Mouse (Mus musculus): ENCODE results near the gene Epb42. TPM values are rescaled to one million over a fixed set of nuclear protein-coding genes. Genes with fewer than 3 reads are reported as not detected.
A peak's percentile ranks its signal among the peaks of the same experiment; 100 is the strongest.

Gene Epb42
- polyA plus RNA-seq, 1 experiment = 37.1 TPM

- 92% methylated on average over 4 of the region's 4 CpGs for WGBS
- DNase-seq (ENCODE audit: low read depth in 1 of 2, low spot score in 2 of 2) = no peak
- peaks cover 2% of the 10 kb centered on the region for H3K4me1 ChIP-seq (ENCODE audit: control insufficient read depth, insufficient read depth, insufficient read length)
Measured at GRCm38 (mm10) chr2:120971766-120972165, 65.1 kb downstream of the Epb42 start.

DNA sequence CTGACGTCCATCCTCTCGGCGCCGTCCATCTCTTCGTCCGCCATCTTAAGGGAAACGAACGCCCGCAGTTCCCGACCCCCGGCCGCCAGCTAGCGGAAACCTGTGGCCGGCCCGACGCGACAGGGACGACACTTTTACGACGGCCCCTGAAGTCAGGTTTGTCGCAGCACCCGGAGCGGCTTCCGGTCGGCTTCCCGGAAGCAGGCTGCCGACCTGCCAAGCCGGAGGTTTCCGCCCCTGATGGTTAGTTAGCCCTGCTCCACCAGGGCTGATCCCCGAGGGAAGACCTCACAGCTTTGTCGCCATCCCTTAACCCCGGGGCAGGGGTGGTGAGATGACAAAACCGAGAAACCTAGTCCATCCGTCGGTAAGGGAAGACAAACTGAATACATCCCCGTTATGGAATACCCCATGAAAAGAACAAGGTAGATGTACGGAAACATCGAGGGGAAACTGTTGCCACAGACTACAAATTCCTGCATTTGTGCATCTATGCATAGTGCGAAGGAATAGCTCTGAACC is 66.3 kb downstream of the Epb42 start, which contains the start of gene Ubr1:
Ubr1 (minus strand) TSS at position 157 of the 522 bp plus-strand sequence.
- DNase-seq (ENCODE audit: low read depth in 1 of 2, low spot score in 2 of 2) = peak; percentile 76 to 87
- H3K27ac ChIP-seq (ENCODE audit: insufficient read depth, low read length) = peak within 1 kb of the TSS; percentile 90
- under 1% methylated on average over 39 of the region's 39 CpGs for WGBS

More at GRCm38 (mm10) chr2:120971766-120972165, 65.1 kb downstream of the Epb42 start:
- Histone ChIP-seq H3K27me3 (ENCODE audit: control insufficient read depth, insufficient read depth, low read length) (no peaks in the 10 kb centered on the region), H3K4me3 (ENCODE audit: extremely low read depth, insufficient read depth, insufficient read length) (no peak overlapping the region), H3K27ac (ENCODE audit: insufficient read depth, low read length) (no peak overlapping the region), H3K36me3 (ENCODE audit: control insufficient read depth, insufficient read depth, low read length) (no peaks in the 10 kb centered on the region)
- TF ChIP-seq CTCF (IDR thresholded peaks at IDR 0.05; ENCODE audit: extremely low read depth, insufficient read depth, insufficient read length, insufficient replicate concordance) (no peak), POLR2A (IDR thresholded peaks at IDR 0.05; ENCODE audit: low read depth, low read length) (no peak)

GRCm38 (mm10) chr2:120970045-120970539 is 66.8 kb downstream of the Epb42 start:
- peaks cover 2% of the 10 kb centered on the region for H3K4me1 ChIP-seq (ENCODE audit: control insufficient read depth, insufficient read depth, insufficient read length)
- 2% methylated on average over 23 of the region's 23 CpGs for WGBS
- no peaks in the 10 kb centered on the region for H3K27me3 ChIP-seq (ENCODE audit: control insufficient read depth, insufficient read depth, low read length)
- peak overlapping the region; percentile 90 for H3K27ac ChIP-seq (ENCODE audit: insufficient read depth, low read length)
- no peaks in the 10 kb centered on the region for H3K36me3 ChIP-seq (ENCODE audit: control insufficient read depth, insufficient read depth, low read length)
- peak overlapping the region; percentile 98 for H3K4me3 ChIP-seq (ENCODE audit: extremely low read depth, insufficient read depth, insufficient read length)
- TF ChIP-seq CTCF (IDR thresholded peaks at IDR 0.05; ENCODE audit: extremely low read depth, insufficient read depth, insufficient read length, insufficient replicate concordance) = no peak
- TF ChIP-seq POLR2A (IDR thresholded peaks at IDR 0.05; ENCODE audit: low read depth, low read length) = no peak
- DNase-seq (ENCODE audit: low read depth in 1 of 2, low spot score in 2 of 2) = no peak

More for the DNA sequence above, 66.3 kb downstream of the Epb42 start, which contains the start of gene Ubr1:
- peak within 1 kb of the TSS; percentile 98 for H3K4me3 ChIP-seq (ENCODE audit: extremely low read depth, insufficient read depth, insufficient read length)
- H3K27me3 ChIP-seq (ENCODE audit: control insufficient read depth, insufficient read depth, low read length) = no peaks in the 10 kb centered on the region
- H3K36me3 ChIP-seq (ENCODE audit: control insufficient read depth, insufficient read depth, low read length) = no peaks in the 10 kb centered on the region
- TF ChIP-seq CTCF (IDR thresholded peaks at IDR 0.05; ENCODE audit: extremely low read depth, insufficient read depth, insufficient read length, insufficient replicate concordance) (no peak), POLR2A (IDR thresholded peaks at IDR 0.05; ENCODE audit: low read depth, low read length) (peak; percentile 92)
- H3K4me1 ChIP-seq (ENCODE audit: control insufficient read depth, insufficient read depth, insufficient read length) = peaks cover 2% of the 10 kb centered on the region

Other genes with a start within 250 kb of the Epb42 start
- gene Cdan1, start 186.9 kb downstream of the Epb42 start, polyA plus RNA-seq (2012; rRNA removed) = 20.3 and 29.7 TPM in 2 replicates
- gene Ttbk2, start 186.5 kb downstream of the Epb42 start, polyA plus RNA-seq (2012; rRNA removed) = 0.96 and 1.8 TPM in 2 replicates
- gene Ubr1, start 66.4 kb downstream of the Epb42 start, polyA plus RNA-seq (2012; rRNA removed) = 25.3 and 31.5 TPM in 2 replicates
- 4.9 and 5.5 TPM in 2 replicates for gene Tmem62, start 60.1 kb downstream of the Epb42 start, polyA plus RNA-seq (2012; rRNA removed)
- 27.7 and 33.5 TPM in 2 replicates for gene Ccndbp1, start 28.7 kb downstream of the Epb42 start, polyA plus RNA-seq (2012; rRNA removed)
- gene Tgm5, start 48.8 kb upstream of the Epb42 start, polyA plus RNA-seq (2012; rRNA removed) = 0.02 TPM in 1 of 2 replicates, not detected in the other
- gene Tgm7, start 72.7 kb upstream of the Epb42 start, polyA plus RNA-seq (2012; rRNA removed) = not detected in 2 replicates
- gene Adal, start 103.4 kb upstream of the Epb42 start, polyA plus RNA-seq (2012; rRNA removed) = 3.4 and 3.7 TPM in 2 replicates
- 6.8 and 10.8 TPM in 2 replicates for gene Lcmt2, start 103.6 kb upstream of the Epb42 start, polyA plus RNA-seq (2012; rRNA removed)
- gene Tubgcp4, start 133.6 kb upstream of the Epb42 start, polyA plus RNA-seq (2012; rRNA removed) = 35.7 and 37.1 TPM in 2 replicates
- 3.1 and 3.5 TPM in 2 replicates for gene Zscan29, start 134.1 kb upstream of the Epb42 start, polyA plus RNA-seq (2012; rRNA removed)
- 16.5 and 21.1 TPM in 2 replicates for gene Trp53bp1, start 234.3 kb upstream of the Epb42 start, polyA plus RNA-seq (2012; rRNA removed)